Mouse (Mus musculus) right cerebral cortex, adult 18-20 months (tissue): ENCODE measurements at regions not wholly inside any gene's neighbourhood (a gene's known extent, or its start where the extent isn't known, plus 50 kb on each side); places are given as distances from the start of the nearest gene placed in this dataset.

Experiments
- DNase-seq: peaks from one replicate; pipeline ENCODE4 v3.0.0; 2022; ENCODE audit warnings: mixed read lengths

DNA sequence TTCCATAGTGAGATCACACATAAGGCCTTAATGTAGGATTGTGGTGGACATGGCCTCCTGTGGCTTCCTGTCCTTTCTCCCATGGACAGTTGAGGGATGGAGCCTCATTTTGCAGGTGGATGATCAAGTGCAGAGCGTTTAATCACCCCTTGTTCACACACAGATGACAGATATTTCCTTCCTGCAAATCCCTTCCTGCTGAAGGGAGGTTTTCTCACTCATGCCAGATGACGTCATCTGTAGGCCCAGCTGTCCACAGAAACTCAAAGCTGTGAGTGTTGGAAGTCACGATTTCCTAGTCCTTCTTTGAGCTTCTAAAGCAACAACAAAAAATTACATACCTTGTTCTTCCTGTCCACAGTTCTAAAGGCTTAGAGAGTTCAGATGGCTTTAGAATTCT lies 1935.3 kb upstream of the Lrrc6 start:
- peak; percentile 72 for DNase-seq

DNA sequence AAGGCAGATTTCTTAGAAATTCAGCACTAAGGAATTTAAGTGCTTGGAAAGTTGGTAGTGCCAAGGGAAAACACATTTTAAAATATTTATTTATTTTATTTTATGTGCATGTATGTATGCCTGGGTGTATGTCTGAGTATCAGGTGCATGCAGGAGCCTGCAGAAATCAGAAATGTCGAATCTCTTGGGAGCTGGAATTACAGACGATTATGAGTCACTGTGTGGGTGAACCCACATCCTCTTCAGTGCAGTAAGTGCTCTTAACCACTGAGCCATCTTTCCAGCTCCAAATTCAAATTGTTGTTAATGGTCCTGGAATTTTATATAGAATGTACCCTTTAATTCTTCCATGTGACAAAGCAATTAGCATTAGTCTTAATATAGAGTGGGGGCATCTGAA lies 1930.5 kb upstream of the Lrrc6 start:
- DNase-seq = peak; percentile 39

DNA sequence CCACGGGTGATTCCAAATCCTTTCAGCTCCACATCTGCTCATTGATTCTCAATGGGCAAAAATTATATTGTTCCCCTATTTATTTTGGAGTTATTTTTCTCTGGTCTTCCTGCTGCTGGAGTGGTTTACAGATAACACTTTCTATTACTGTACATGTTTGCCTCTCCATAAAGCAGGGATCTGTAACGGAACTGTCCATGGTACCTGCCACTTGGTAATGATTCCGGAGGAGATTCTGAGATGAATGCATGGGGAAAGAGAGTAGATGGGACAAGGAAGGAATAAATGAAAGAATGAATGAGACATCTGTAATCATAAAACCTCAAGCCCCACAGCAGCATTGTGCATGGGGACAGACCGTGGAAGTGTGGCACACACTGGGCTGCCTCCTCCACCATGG lies 1929.8 kb upstream of the Lrrc6 start:
- DNase-seq = no peak

DNA sequence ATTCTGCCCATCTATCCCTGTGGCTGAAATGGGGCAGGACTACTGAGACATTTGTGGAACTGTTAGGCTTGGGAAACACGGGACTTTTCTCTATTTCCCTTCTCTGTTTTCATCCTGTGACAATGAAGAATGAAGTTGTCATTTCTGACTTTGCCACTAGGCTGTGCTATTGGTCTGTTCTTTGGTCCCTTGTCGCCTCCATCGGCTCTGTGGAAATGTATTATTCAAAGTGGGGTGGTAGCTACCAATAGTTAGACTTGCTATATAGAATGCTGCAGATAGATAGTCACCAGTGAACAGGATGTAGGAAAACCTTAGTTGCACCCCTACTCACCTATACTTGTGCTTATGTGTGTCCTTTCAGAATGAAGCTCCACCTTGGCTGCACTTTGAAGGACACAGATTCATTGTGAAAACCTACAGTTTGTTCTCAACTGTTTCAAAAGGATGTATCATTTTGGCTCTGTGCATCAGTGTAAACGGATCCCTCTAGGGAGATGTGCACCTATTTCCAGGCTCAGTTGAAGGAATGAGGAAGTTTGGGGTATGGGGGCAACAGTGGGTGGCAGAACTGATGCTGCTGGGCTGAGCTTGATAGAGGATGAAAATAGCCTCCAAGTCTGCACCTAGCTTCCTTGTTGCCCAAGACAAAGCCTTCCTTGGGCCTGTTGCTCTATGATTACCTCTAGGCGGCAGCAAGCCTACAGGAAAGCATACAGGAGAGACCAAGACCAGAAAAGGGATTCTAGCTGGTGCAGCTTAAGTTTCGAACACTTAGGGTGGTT lies 1927.9 kb upstream of the Lrrc6 start:
- DNase-seq = peak; percentile 80

DNA sequence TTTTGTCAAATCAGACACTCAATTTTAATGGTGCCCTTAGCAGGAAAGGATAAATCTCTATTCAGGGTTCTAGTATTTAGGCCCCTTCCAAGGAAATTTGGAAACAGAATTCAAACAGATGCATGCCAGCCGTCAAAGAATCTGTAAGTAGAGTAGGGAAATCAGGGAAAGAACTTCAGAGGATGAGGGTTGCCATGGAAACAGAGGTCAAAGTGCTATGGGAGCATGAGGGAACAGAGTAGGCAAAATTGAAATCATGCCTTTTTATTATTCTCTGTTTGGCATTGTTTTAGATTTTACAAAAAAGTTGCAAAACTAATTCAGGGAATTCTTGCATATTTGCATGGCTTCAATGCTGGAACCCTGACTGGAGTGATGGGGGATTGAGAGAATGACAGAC lies 1916.4 kb upstream of the Lrrc6 start:
- DNase-seq = no peak

DNA sequence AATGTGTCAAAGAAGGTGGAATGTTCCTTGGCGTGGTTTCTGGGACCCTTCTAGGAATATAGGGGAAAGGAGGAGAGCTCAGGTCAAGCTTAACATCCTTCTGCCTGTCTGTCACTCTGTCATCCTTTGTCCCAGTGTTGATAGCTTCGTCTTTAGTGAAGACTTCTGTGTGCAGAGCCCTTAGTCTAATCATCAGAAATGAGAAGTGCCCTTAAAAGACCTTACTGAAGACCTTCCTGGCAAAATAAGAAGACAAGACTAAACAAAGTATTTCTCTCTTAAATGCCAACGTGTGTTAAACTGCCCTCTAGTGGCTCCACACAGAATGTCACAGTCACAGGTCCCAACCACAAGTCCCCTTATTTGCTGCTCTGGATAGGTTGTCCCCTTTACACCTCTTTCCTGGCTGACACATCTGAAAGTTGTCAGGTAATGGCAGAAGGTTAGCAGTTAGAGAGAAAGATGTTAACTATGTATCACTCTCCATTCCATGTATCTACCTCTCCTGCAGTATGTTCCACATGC lies 1914.8 kb upstream of the Lrrc6 start:
- peak; percentile 30 for DNase-seq

DNA sequence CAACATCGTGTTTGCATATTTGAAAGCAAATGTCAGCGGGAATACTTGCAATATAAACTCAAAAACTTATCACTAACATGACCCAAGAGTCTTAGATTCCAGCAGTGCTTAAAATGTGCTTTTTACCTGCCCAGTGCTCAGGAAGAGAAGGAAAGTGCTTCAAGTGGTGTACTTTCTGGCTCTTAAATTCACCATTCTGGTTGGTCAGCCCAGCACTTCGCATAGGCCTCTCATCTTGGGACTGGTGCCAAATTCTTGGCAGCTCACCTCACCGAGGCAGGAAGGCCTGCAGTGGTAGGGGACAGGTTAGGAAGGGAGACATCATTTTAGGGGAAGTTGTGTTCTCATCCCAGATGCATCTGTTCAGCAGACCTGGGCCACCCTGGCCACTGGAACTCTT lies 1913.3 kb upstream of the Lrrc6 start:
- no peak for DNase-seq

DNA sequence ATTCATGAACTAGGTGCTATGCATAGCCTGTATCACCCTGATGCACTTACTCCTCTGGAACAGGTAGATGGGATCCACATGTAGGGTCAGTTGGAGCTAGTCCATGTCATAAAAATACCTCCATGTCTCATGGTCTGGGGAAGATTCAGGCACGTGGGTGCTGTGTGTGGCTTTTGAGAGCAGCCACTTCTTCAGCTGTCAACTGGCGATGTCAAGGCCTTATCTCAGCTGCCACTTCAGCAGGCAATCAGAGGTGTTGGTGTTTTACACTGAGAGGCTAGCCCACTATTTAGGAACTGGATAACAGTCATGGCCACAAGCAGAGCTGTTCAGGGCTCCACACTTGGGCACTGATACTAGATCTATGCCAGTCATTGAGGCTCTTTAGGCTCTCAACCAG lies 1912.0 kb upstream of the Lrrc6 start:
- no peak for DNase-seq

DNA sequence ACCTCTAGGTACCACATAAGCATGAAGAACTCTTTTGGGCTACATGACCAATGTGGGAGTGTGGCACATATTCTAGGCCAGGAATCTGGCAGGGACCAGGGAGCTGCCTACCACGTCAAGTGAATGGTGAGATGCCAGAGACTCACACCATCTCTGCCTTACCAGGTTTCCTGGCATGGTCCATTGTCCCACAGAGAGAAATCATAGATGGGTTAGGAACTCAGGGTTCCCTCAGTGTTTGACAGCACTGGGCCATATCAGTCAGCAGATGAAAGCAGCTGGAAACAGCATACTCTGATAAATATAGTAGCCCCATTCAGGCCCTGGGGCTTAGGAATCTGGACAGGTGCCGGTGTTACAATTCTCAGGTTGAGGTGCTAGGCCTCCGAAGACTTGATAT lies 1911.4 kb upstream of the Lrrc6 start:
- no peak for DNase-seq

DNA sequence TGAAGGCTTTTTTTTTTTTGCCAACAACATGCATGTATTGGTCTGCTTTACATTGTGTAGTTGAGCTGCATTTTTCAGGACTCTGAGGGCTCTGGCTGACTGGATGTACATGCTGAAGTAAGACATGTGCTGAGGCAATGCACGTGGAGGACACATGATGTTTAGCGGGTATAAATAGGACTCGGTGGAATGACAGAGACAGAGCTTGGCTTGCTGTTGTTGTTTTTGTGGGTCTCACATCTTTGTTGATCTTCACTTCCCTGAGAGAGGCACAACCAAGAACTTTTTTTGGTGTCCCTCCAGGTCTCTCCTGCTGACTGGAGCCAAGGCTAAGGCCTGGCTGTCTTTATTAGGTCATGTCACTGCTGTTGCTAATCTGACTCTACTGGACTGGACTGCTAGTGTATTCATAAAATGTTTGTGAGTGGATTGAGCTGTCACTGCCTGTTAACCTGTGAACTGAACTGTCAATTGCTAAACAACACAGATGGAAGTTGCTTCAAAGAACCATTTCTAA lies 1902.9 kb upstream of the Lrrc6 start:
- DNase-seq = no peak

DNA sequence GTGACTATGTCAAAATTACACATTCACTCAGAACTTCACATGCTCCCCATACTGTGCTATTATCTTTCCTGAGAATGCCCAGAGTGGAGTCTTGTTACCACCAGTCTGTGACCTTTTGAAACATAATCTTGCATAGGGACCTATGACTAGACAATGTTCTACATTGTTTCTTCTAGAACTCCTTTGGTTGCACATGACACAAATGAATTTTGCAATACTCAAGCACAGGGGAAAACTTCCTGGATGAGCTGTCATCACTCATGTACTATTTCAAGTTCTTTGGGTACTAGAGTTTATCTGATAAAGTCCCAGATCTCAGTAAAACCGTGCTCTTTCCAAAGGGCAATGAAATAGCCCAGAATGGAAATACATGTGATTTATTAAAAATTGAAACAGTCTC lies 1901.0 kb upstream of the Lrrc6 start:
- DNase-seq = no peak

DNA sequence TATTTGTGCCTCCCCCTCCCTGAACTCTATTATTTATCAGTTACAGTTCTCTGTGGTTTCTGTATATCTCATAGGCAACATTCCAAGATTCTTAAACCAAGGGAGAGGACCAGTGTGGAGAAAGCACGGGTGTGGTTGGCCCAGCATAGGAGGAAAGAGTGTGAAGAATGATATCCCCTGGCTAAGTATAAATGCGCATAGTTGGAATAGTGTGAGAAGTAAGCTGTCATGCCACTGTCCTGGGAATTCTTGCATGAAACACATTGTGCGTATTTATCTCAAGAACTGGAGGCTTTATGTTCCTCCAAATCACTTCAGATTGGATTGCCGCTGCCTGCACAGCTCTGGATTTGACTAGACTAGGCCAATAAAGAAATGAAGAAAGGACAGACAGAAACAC lies 1900.3 kb upstream of the Lrrc6 start:
- DNase-seq = no peak

DNA sequence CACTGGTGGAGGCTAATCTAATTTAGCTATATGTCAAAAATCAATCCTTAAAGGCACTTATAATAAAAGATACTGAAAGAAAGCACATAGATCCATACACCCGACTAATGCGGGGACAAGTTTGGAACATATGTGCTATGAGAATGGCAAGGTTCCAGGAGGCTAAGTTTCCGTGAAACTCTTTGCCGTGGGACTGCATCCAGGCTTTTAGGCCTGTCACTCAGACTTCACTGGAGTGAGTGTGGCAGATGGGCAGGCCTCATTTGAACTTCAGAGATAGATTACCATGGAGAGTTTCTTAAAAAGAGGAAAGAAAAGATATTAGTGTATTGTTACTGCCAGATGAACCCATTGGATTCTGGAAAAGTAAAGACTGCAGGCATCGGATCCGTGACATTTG lies 1895.9 kb upstream of the Lrrc6 start:
- no peak for DNase-seq

DNA sequence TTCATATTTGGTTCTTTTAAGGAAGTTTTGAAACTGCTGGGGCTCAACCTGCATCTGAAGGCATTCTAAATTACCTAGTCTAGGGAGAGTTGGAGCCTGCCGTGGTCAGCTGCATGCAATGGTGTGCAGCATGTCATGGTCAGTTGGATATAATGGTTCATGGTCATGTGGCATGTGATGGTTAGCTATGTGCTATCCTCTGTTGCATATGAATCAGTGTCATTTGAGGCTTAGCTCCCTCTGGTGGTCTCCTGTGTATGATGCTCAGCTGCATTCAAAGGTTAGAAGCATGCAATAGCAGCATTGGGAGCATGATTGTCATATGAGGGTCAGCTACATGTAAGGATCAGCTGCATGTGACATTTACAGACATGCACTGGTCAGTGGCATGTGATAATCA lies 1894.0 kb upstream of the Lrrc6 start:
- peak; percentile 32 for DNase-seq

DNA sequence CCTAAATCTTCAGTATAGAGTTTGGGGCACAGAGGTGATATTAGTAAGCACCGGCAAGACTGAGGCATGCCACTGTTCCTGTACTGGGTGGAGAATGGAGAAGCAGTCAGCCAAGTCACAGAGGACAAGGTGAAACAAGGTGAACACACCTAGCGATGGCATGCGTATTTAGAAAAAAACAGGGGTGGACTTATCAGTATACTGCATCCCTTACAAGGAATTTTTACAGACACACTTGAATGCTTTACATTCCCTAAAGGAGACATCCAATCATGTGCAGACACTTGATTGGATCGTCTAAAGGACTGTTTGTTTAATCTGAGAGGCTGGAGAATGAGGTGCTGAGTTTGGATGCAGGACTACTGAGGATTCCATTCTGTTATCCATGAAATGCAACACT lies 1893.4 kb upstream of the Lrrc6 start:
- no peak for DNase-seq

DNA sequence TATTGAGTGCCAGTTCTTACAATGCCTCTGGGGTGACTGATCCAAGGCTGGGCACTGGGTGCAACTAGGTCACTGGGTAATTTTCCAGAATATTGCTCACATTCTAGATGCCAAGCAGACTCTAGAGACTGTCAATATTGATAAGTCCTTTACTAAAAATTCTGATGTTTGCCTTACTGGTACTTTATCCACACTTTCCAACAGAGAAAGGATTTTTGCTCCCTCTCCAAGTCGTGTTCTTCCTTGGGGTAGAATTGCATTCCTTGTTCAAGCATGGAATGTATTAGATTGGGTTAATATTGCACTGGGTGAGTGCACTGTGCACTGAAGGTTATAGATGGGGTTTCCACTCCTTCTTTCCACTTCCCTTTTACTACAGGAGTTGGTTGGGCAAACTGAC lies 1891.0 kb upstream of the Lrrc6 start:
- DNase-seq = no peak

DNA sequence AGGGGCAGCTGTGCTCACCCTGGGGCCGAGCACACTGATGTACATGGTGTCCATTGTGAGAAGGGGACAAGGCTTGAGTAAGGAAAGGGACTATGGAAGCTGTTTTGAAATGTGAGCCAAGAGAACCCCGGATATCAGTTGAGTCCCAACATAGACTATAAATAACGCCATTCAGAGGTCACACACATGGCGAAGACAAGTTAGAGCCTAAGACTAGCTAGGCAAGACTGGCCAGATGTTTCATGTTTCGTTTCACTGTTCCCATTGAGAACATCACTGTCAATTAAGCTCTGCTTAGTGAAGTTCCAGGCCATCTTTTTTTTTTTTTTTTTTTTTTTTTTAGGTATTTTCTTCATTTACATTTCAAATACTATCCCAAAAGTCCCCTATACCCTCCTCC lies 1889.1 kb upstream of the Lrrc6 start:
- DNase-seq = no peak

DNA sequence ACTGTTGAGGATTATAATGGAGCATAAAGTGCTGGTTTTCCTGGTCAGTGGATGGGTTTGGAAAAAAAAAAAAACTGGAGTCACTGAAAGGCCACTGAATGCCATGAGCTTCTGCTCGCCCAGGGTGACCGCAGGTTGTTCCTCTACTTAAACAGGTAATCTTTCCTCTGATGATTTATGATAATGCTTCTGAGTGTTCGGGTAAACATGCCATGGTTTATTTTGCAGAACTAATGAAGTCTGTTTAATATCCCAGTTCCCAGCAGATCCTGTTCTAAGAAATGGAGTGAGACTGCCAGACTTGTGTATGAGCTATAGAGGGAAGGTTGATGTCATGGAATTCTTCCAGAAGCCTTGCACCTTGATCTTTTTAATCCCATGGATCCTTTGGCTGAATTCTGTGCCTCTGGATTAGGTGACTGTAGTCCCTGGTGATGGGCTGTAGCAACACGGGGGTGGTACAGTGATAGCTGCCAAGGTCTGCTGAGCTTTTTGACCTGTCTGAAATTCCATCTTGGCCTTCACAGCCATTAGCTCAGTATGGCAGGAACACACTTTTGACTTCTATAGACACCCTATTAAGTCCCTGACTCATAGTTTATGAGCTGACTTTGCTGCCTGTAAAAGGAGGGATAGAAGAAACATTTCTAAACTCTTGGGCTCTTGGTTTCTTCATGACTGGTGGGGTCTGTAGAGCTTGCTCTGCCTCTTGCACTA lies 1886.8 kb upstream of the Lrrc6 start:
- DNase-seq = no peak

DNA sequence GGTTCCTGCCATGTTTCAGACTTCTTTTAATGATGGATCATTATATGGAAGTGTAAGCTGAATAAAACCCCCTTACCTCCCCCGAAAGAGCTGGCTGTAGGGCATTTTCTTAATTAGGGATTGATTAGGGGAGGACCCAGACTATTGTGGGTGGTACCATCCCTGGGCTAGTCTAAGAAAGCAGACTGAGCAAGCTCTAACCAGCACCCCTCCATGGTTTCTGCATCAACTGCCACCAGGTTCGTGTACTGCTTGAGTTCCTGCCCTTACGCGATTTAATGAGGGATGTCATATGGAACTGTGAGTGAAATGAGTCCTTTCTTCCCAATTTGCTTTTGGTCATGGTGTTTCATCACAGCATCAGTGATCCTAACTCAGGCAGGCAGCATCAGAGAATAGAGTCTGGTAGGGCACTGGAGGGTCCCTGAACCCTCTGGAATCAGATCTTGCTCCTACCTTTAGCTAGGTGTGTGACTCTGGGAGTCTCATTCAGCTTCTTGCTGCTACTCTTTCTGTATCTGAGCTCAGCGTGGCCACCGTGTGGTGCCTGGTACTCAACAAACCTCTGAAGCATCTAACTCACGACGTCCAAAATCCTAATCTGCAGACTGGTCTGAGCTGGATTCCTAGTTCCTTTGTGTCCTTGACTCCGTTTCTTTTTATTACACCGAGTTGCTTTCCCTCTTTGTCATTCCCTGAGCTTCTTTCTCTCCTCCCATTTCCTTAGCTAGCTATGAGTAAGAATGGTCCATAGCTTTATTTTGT lies 1884.0 kb upstream of the Lrrc6 start:
- no peak for DNase-seq

DNA sequence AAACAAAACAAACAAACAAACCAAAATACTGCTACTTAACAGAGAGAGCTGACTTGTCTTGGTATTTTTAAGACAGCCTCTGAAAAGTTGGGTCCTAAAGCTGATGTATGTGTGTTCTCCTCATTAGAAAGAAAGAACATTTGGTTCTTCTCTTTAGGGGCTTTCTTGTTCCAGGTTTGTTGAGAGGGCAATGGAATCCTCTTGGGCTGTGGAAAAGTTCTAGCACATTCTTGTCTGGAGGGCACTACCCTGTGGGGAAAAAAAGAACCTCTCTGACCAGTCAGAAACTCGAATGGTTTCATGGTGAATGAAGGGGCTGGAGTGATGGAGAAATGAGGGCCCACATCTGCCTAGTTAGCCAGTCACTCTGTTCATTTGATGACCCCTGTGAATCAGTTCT lies 1874.5 kb upstream of the Lrrc6 start:
- DNase-seq = no peak

DNA sequence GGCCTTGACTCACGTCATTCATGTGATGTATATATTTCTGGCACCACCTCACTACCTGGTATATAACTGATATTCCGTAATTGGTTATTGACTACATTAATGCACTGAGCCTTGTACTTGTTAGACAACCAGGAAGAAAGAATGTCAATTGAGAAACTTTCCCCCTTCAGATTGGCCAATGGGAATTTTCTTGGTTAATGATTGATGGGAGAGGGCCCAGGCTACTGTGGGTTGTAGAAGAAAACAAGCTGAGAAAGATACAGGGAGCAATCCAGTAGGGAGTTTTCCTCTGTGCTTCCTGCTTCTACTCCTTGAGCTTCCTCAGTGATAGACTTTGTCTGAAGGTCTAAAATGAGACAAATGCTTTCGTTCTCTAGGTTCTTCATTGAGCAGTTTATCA lies 1866.1 kb upstream of the Lrrc6 start:
- DNase-seq = no peak

DNA sequence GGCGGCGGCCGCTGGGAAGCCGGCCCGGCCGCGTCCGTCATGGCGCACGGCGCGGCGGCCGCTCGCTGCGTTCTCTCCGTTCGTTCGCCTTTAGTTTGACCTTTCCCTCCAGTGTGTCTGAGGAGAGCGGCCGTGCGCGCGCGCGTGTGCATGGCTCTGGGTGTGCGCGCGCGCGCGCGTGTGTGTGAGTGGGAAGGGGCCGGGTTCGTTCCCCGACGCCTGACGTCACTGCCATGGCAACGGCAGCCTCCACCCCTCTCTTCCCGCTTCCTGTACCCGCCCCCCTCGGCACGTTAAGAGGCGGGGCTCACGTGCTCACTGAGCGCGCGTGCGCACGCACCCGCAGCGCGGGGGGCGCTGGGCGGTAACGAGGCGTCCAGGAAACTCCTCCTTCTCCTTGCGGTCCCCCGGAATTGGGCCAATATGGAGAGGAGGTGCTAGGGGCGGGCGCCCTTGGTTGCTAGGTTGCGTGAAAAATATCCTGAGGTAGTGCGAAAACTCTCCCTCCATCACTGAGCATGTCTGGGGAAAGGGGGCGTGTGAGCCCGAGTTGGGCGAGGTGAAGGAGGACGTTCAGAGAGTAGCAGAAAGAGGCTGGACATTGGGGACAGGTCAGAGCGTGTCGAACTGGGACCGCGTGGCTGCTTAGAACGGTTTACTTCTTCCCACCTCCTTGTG lies 1862.5 kb upstream of the Lrrc6 start:
- peak; percentile 99 for DNase-seq
